Mouse (Mus musculus): ENCODE data around the gene Ror1. TPM values are rescaled to one million over a fixed set of nuclear protein-coding genes. Genes with fewer than 3 reads are reported as not detected.

The Ror1 gene
- total and polyA plus RNA-seq, 2 experiments from 2014 or later, result 0.80 to 2.4 TPM

DNA sequence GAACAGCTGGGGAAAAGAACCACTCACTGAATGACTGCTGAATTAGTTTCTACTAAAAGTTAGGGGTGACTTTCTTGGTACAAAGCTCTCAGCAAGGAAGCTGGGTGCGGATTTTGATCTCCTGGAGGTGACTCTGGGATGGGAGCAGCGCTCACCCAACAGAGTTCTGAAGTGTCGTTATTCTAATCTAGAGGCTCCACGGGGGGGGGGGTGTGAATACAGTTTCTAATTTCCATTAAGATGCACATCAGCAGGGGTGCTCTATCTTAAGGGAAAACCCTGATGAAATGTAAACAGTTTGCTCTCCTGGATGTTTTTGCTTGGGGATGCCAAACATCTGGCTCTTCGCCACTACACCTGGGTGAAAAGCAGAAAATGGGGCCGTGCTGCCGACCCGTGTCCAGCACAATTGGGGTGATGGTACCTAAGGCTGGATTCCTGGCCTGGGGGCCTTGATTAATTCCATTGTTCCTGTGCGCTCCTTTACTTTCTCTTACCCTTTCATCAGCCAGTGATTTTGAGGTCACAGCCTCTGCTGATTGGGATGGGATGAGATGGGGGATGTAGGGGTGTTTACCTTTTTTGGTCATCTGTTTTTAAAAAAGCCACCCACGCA lies 1.9 kb downstream of the Ror1 start:
- H3K9ac ChIP-seq, result no peak overlapping the region
- H3K36me3 ChIP-seq (ENCODE audit: insufficient read depth), result no peaks in the 10 kb centered on the region
- ATAC-seq (no peak), DNase-seq (no peak)
- no peaks in the 10 kb centered on the region for H3K4me1 ChIP-seq (ENCODE audit: insufficient read depth)
- 0 out of 2 replicates have a peak overlapping the region, but pooled peaks have one; percentile 54 for H3K4me3 ChIP-seq (ENCODE audit: low read depth, low read length)
- 0 out of 2 replicates have a peak overlapping the region, but pooled peaks have one; percentile 98 for H3K4me2 ChIP-seq (ENCODE audit: low read depth)
- no peak for TF ChIP-seq CTCF (IDR thresholded peaks at IDR 0.05; ENCODE audit: low read depth)
- no peaks in the 10 kb centered on the region for H3K9me3 ChIP-seq (ENCODE audit: low read length)
- H3K27ac ChIP-seq (ENCODE audit: low read depth, low read length), result no peak overlapping the region
- 26% methylated on average over 10 of the region's 10 CpGs for WGBS
- peaks cover 13% of the 10 kb centered on the region; the same call in 1 of the 2 replicates for H3K27me3 ChIP-seq (ENCODE audit: insufficient read depth, low read length)

DNA sequence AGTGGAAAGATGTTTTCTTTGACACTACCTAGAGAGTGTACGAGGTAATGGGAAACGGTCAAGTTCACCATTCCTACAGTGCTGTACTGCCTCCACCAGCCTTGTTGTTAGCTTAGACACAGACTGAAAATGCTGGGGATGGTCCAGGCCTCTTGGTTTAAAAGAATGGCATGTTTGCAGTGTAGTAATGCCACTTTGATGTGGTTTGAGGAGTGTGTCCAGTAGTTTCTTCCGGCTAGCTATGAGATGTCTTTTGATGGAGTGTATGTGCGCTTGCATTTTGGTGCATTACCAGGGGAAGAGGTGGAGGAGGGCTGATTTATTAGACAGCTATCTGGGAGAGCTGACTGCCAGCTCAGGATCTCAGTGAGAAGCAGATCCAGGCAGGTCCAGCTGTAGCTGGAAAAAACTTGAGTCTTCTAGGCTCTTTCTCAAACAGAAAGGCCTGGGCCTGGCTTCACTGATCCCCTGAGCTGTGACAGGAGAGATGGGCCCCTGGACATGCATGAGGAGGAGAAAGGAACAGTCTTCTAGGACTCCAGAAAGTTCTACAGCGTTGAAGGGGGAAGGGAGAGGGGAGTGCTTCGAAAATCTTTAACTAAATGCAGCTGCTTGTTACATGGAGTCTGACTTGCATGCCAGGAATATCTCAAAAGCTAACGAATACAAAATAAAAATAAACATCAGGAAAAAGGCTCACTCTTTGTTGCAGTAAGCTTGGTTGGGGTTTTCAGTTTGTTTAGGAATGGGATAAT lies 5.7 kb downstream of the Ror1 start:
- DNase-seq (no peak), ATAC-seq (no peak)
- Histone ChIP-seq H3K4me2 (ENCODE audit: low read depth) (no peak overlapping the region), H3K4me3 (ENCODE audit: low read depth, low read length) (no peak overlapping the region), H3K4me1 (ENCODE audit: insufficient read depth) (no peaks in the 10 kb centered on the region), H3K9me3 (ENCODE audit: low read length) (no peaks in the 10 kb centered on the region), H3K27me3 (ENCODE audit: insufficient read depth, low read length) (peaks cover 13% of the 10 kb centered on the region; the same call in 1 of the 2 replicates), H3K9ac (no peak overlapping the region), H3K27ac (ENCODE audit: low read depth, low read length) (no peak overlapping the region), H3K36me3 (ENCODE audit: insufficient read depth) (no peaks in the 10 kb centered on the region)
- WGBS, result 79% methylated on average over 7 of the region's 7 CpGs
- no peak for TF ChIP-seq CTCF (IDR thresholded peaks at IDR 0.05; ENCODE audit: low read depth)

DNA sequence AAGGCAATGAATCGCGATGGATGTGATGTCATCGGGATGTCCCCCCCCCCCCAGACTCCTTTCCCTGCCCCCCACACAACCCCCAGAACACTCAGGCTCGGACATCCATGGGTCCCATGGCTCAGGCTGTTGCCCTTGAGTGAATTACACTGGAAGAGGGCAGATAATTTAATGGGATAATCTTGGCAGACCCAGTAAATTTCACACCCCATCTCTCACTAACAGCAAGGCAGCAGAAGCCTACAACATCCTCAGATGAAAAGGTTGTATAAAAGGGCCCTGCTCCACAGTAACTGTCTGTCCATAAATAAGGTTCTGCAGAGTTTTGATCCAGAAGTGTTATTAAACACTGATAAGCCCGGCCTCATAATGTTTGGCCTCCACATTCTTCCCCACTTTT lies 6.3 kb downstream of the Ror1 start:
- no peak for TF ChIP-seq CTCF (IDR thresholded peaks at IDR 0.05; ENCODE audit: low read depth)
- no peak overlapping the region for H3K9ac ChIP-seq
- H3K36me3 ChIP-seq (ENCODE audit: insufficient read depth), result no peaks in the 10 kb centered on the region
- no peaks in the 10 kb centered on the region for H3K9me3 ChIP-seq (ENCODE audit: low read length)
- no peak overlapping the region for H3K27ac ChIP-seq (ENCODE audit: low read depth, low read length)
- H3K4me1 ChIP-seq (ENCODE audit: insufficient read depth), result no peaks in the 10 kb centered on the region
- no peak overlapping the region for H3K4me3 ChIP-seq (ENCODE audit: low read depth, low read length)
- H3K27me3 ChIP-seq (ENCODE audit: insufficient read depth, low read length), result 0 out of 2 replicates have a peak, but pooled peaks cover 13% of the 10 kb centered on the region
- DNase-seq (no peak), ATAC-seq (no peak)
- WGBS, result 76% methylated on average over 5 of the region's 5 CpGs
- no peak overlapping the region for H3K4me2 ChIP-seq (ENCODE audit: low read depth)

DNA sequence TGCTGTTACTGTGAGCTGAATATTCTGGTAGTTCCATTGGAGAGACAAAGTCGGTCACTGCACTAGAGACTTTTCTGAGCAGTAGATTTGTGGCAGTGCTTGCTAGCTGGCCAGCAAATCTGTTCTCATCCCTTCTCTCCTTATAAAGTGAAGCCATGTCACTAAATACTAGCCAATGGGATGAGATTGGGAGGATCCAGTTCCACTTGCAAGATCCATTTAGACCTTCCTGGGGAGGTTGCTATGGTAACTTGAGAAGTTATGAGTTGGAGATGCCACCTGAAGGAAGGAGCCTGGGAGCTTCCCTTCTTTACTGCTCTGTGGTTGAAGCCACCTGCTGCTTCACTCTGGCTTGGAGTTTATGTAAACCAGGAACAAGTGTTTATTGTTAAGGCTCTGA lies 8.7 kb downstream of the Ror1 start:
- WGBS, result 78% methylated on average over 1 of the region's 1 CpGs
- no peak for DNase-seq

GRCm38 (mm10) chr4:100107593-100107992 lies 12.0 kb downstream of the Ror1 start:
- Histone ChIP-seq H3K36me3 (ENCODE audit: insufficient read depth) (no peaks in the 10 kb centered on the region), H3K27ac (ENCODE audit: low read depth, low read length) (no peak overlapping the region), H3K9ac (no peak overlapping the region), H3K9me3 (ENCODE audit: low read length) (no peaks in the 10 kb centered on the region), H3K27me3 (ENCODE audit: insufficient read depth, low read length) (no peaks in the 10 kb centered on the region), H3K4me2 (ENCODE audit: low read depth) (no peak overlapping the region), H3K4me1 (ENCODE audit: insufficient read depth) (no peaks in the 10 kb centered on the region), H3K4me3 (ENCODE audit: low read depth, low read length) (no peak overlapping the region)
- no peak for TF ChIP-seq CTCF (IDR thresholded peaks at IDR 0.05; ENCODE audit: low read depth)
- WGBS, result 84% methylated on average over 9 of the region's 9 CpGs
- no peak for DNase-seq
- no peak for ATAC-seq

More for the DNA sequence above, 8.7 kb downstream of the Ror1 start:
- Histone ChIP-seq H3K27ac (ENCODE audit: low read depth, low read length) (no peak overlapping the region), H3K4me1 (ENCODE audit: insufficient read depth) (no peaks in the 10 kb centered on the region), H3K27me3 (ENCODE audit: insufficient read depth, low read length) (no peaks in the 10 kb centered on the region), H3K4me2 (ENCODE audit: low read depth) (no peak overlapping the region), H3K4me3 (ENCODE audit: low read depth, low read length) (no peak overlapping the region), H3K36me3 (ENCODE audit: insufficient read depth) (no peaks in the 10 kb centered on the region), H3K9ac (no peak overlapping the region), H3K9me3 (ENCODE audit: low read length) (no peaks in the 10 kb centered on the region)
- no peak for ATAC-seq
- no peak for TF ChIP-seq CTCF (IDR thresholded peaks at IDR 0.05; ENCODE audit: low read depth)

GRCm38 (mm10) chr4:100108551-100108950 lies 13.0 kb downstream of the Ror1 start:
- DNase-seq, result no peak
- Histone ChIP-seq H3K4me2 (ENCODE audit: low read depth) (no peak overlapping the region), H3K4me1 (ENCODE audit: insufficient read depth) (no peaks in the 10 kb centered on the region), H3K9me3 (ENCODE audit: low read length) (no peaks in the 10 kb centered on the region), H3K27ac (ENCODE audit: low read depth, low read length) (no peak overlapping the region), H3K4me3 (ENCODE audit: low read depth, low read length) (no peak overlapping the region), H3K36me3 (ENCODE audit: insufficient read depth) (no peaks in the 10 kb centered on the region), H3K9ac (no peak overlapping the region), H3K27me3 (ENCODE audit: insufficient read depth, low read length) (no peaks in the 10 kb centered on the region)
- WGBS, result 94% methylated on average over 4 of the region's 4 CpGs
- ATAC-seq, result no peak
- no peak for TF ChIP-seq CTCF (IDR thresholded peaks at IDR 0.05; ENCODE audit: low read depth)

DNA sequence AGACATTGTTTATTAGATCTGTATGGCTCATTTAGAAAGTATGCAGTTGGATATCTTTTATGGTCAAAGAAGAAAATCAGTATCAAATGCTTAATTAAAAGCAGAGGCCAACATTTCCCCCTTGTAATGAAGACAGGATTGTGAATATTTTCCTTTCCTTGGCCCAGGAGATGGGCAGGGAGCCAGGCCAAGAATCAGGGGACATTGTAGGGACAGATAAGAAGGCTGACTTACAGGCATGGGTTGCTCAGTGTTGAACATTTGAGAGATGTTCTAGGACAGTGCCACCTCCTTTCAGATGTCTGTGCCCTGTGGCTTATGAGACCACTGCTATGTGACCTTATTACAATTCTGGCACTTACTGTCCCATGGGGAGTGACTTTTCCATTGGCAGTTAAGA lies 18.6 kb downstream of the Ror1 start:
- Histone ChIP-seq H3K9ac (no peak overlapping the region), H3K36me3 (ENCODE audit: insufficient read depth) (no peaks in the 10 kb centered on the region), H3K9me3 (ENCODE audit: low read length) (no peaks in the 10 kb centered on the region), H3K27ac (ENCODE audit: low read depth, low read length) (no peak overlapping the region), H3K4me2 (ENCODE audit: low read depth) (no peak overlapping the region), H3K27me3 (ENCODE audit: insufficient read depth, low read length) (no peaks in the 10 kb centered on the region), H3K4me3 (ENCODE audit: low read depth, low read length) (no peak overlapping the region), H3K4me1 (ENCODE audit: insufficient read depth) (0 out of 2 replicates have a peak, but pooled peaks cover 3% of the 10 kb centered on the region)
- no peak for DNase-seq
- TF ChIP-seq CTCF (IDR thresholded peaks at IDR 0.05; ENCODE audit: low read depth), result no peak
- no peak for ATAC-seq
